Mouse (Mus musculus): ENCODE data around the gene Wdr13.
A peak's percentile ranks its signal among the peaks of the same experiment; 100 is the strongest.

Wdr13 gene

GRCm38 (mm10) chrX:8132017-8132976 lies at the start of gene Wdr13:
TSS of gene Wdr13 (minus strand) at chrX:8132892.
- DNase-seq: peak; percentile 87 to 88

DNA sequence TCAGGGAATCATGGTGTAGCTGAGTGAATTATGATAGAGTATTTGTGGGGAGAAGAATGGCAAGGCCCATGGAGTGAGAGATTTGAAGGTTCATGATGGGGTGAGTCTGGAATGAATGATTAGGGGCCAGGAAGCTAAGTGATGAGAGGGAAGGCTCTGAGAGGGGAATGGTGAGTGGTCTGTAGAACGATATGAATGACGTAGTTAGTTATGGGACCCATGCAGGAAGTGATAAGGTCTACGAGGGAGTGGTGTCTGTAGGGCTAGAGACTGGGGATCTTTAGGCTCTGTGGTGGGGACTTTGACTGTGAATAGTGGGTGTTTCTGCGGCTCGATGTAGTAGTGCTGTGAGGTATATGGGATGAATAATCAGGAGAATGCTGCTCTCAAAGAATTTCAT lies 47.0 kb upstream of the Wdr13 start:
- no peak for DNase-seq

DNA sequence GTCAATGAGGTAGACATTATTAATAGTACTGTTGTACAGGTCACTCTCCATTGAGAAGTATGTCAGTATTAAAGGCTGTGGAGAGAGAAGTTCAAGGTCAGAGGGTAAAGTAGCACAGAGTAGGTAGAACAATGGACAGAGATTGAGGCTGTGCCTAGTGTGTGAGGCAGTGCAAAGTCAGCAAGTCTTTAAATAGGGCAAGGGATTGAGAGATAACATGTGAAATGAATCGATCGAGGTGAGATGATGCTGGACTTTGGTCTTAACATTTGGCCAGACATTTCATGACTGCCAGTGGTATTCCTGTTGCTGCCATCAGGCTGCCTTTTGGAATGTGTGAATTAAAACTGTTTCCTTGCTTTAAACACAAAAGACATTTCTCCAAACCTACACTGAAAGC lies 46.2 kb upstream of the Wdr13 start:
- DNase-seq: no peak

DNA sequence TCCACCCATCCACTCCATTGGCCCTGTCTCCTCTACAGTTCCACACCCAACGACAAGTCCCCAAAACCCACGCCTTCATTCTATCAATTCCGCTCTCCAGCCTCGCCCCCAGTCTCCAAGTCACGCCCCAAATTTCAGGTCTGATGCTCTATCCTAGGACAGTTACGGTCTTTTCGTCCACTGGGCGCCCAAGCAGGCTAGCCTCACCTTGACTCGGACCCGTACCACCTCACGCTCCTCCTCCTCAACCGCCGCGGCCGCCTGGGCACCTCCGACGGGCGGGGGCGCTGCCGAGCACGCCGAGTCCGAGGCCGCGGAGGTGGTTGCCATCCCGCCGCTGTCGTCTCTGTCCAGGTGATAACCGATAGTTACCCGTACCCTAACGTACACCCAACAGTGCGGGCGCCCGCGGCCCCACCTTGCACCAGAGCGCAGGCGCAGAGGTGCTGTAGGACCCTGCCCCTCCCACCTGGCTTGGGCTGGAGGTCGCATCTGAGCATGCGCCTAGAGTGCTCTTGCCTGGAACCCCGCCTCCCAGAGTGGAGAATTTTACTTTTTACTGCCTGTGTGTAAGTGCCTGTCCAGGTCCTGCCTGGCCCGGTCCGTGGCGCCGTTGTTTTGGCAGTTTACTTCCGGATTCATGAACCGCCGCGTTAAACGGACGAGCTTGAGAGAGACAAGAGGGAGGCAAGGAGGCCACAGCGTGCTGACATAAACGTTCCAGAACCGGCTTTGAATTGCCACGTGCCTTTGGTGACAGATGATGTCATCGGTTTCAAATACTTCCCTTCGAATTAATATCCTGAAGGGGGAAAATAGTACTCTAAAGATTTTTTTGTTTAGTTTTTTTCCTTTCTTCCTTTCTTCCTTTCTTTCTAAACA lies 43.1 kb upstream of the Wdr13 start, which contains the start of gene Tbc1d25:
TSS of gene Tbc1d25 (minus strand) at position 678 of the 882 bp plus-strand sequence.
- peak; percentile 86 to 87 for DNase-seq

- no peak for DNase-seq
Measured at GRCm38 (mm10) chrX:8175169-8175503, 42.4 kb upstream of the Wdr13 start.

GRCm38 (mm10) chrX:8167716-8168647 lies 35.3 kb upstream of the Wdr13 start:
- DNase-seq: no peak

DNA sequence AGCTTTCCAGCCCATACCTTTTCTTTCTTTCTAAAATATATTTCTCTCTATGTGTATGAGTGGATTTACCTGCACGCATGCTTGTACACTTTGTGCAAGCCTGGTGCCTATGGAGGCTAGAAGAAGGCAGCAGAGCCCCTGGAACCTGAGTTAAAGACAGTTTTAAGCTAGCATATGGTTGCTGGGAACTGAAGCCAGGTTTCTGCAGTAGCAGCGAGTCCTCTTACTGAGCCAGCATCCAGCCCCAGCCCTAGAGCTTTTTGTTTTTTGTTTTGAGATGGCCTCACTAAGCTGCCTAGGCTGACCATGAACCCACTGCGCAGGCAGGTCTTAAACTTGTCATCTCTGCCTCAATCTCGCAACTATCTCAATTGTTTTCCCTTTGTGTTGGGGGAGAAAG lies 31.8 kb upstream of the Wdr13 start:
- peak; percentile 33 to 53 for DNase-seq

- DNase-seq: peak; percentile 26 to 54
Measured at GRCm38 (mm10) chrX:8163076-8163475, 30.4 kb upstream of the Wdr13 start.

DNA sequence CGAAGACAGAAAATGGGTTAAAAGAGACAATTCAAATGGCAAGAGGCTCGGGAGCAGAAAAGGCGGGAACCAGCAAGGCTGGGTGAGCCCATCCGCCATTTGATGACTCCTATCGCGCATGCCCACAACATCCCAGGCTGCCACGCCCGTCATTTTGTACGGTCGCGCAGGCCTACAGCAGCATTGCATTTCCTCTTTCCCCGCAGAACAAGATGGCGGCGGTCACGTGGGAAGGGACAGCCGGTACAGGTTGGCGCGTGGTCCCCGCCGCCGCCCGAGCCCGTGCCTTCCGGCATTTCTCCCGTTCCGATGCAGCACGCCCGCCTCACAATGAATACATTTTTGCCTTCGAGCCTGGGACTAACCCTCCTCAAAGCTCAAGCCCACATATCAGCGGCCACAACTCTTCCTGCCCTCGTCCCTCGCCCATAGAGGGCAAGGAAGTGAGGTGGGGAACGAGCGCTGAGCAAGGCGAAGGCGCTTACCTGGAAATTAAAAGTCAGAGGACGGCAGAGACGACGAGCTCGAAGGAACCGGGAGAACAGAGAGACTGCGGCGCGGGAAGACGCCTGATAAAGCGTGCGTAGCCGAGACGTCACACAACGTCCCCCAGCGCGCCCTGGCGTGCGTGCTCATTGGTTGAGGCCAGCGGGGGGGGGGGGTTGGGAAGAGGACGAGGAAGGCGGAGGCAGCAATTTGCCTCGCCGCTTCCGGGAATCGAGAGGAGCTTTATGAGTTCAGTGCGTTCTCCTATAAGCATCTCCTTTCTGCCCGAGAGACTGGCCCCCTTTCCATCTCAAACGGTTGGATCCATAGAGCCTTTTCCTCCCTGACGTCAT lies 12.7 kb upstream of the Wdr13 start, which contains the start of gene Rbm3:
TSS of gene Rbm3 (minus strand) at position 728 of the 839 bp plus-strand sequence.
- DNase-seq: peak; percentile 86 to 88

DNA sequence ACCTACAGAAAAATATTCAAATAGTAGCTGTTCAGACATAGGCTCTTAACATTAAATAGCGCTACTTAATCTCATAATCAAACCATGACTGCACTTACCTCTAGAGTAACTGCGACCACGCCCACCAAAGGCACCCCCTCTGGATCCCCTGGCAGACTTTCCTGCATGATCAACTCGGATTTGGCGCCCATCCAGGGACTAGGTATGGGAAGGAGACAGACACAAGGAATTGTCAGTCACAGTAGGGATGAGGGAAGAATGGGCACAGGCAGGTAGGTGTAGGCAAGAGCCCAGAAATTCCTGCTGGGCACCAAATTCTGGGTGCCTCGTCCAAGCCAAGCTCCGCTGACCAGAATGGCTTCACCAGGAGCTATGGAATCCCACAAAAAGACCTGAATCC lies 11.1 kb upstream of the Wdr13 start:
- peak in 1 of 2 experiments; percentile 39 for DNase-seq

- no peak for DNase-seq
Measured at GRCm38 (mm10) chrX:8142948-8143347, 10.3 kb upstream of the Wdr13 start.

DNA sequence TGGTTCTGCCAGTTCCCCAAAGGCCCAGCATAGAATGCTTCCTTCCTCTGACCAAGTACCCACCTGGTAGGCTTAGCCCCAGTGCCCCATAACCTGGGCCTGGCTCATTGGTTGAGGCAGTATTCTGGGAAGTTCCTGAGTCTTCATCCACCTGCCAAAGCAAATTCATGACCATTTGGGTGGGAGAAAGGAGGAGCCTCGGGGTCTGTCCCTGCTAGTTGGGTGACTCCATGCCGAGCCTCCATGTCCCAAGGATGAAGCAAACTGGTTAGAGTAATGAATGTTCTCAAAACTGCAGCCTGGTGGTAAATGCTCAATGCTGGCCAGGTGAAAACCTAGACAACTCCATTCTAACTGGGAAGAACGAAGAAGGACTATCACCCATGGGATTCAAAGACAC lies 8.4 kb upstream of the Wdr13 start:
- DNase-seq: no peak

DNA sequence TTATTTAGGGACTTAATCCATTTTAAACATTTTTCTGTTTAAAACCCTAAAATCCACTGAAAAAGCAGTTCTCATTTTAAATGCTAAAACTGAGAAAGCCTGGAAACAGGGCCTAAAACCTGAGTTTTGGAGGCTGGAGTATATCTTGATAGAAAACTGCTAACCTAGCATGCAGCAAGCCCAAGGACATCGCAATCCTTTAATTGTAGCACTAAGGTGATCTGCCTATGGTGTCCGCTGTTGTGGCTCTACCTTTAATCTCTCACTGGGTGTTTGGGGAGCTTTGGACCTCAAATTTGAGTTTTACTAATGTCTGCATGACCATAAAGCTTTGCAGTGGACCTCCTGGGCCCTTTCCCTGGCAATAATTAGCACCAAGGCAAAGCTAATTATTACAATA lies 7.8 kb upstream of the Wdr13 start:
- no peak for DNase-seq

DNA sequence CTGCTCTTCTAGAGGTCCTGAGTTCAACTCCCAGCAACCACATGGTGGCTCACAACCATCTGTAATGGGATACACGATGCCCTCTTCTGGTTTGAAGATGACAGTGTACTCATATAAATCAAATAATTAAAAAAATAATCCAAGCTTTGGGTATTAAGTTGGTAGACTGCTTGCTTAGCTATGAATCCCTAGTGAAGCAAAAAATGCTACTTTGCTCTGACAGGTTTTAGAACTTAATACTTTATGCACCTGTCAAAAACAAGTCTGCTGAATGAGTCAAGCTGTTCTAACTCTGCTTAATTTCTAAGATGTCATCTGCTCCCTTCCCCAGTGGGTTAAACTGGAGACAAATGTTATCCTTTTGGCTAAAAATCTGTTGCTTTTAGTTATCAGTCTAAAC lies 6.8 kb upstream of the Wdr13 start:
- DNase-seq: no peak

- DNase-seq: no peak
Measured at GRCm38 (mm10) chrX:8135886-8136285, 3.2 kb upstream of the Wdr13 start.

DNA sequence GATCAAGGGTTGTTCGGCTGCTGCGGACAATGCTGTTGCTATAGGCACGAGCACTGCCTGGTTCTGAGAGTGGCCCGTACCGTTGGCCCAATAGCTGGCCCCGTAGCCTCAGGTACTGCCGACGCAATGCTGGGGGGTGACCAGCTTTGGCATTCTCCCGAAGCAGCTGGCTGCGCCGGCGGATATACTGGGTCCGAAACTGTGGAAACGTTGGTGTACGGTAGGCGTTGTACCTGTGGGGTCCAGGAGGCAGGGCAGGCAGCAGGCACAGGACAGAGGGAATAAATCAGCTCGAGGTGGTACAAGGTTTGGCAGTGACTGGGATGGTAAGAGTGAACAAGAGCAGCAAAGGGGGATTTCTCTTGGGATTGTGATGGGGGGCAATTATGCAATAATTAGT lies 1.3 kb downstream of the Wdr13 start:
- DNase-seq: no peak

DNA sequence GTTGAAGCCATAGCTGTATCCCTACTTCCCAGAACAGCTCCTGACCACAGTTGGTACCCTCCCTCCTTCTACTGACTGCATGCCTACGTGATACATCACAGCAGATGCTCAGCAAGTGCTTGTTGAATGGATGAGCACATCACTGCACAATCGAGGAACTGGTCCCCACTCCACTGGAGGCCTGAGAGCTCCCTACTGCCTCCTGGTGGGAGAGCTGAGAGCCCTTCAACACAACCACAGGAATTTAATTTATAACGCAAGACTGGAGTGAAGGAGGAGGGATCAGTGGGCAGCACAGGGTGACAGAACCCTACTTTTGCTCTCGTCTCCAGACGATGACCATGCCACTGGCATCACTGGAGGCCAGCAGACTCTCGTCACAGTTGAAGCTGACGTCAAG lies 7.5 kb downstream of the Wdr13 start:
- no peak for DNase-seq

DNA sequence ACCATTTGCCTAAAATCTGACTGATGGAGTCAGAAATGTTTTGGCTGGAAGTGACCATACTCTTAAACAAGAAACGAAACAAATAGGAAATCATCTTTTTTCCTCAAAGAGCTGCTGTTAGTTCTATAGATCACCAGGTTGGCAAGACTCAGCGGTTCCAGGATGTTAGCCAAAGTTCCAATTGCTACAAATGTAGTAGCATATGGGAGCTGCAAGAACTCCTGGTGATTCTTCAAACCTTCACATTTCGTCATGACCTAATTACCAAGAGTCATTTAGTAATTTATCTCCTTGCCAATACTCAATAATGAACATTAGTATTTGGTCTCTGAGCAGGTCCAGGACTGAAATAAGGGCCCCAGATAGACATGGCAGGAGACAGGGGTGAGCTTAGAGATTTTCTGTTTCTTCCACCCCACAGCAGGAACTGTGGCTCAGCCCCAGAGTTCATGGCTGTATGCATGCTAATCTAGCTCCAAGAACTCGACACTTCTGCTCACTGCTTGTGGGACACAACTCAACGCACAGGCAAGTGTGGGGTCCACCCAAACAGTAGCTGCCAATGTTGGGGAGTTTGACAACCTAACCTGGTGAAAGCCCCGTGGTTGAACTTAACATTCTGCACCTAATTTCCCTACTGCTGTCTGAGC lies 8.7 kb downstream of the Wdr13 start:
- DNase-seq: peak; percentile 61 to 68

GRCm38 (mm10) chrX:8117264-8117663 lies 15.4 kb downstream of the Wdr13 start:
- DNase-seq: no peak

GRCm38 (mm10) chrX:8115275-8115674 lies 17.4 kb downstream of the Wdr13 start:
- no peak for DNase-seq

DNA sequence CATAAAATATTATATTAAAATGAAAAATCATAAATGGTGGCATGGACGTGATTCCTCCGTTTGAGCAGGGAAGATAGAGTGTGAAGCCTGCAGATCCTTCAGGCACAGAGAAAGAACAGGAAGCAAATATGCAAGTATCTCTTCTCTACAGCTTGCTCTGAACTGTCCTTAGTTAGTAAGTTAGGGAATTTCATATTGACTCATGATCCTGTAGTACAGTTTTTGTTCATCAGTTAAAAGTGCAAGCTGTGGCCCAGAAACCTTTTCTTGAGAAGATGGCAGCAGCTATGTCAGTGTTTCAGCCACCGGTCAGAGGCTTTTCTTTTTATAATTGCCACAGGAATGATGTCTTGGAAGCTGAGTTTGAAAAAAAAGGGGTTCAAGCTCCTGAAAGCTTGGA lies 27.7 kb downstream of the Wdr13 start:
- DNase-seq: no peak
